Mouse (Mus musculus): ENCODE data around the gene Spata7.
"Not testable (repeated sequence)": the region's sequence is repeated elsewhere in the genome, so short reads cannot be mapped to it uniquely, and the experiment has no call there.

Gene Spata7

GRCm38 (mm10) chr12:98627392-98628259 lies at the start of gene Spata7:
Gene Spata7 (plus strand): TSS chr12:98628157.
- peak; percentile 84 to 85 for DNase-seq

- DNase-seq, result peak; percentile 56 to 64
These were observed 42.7 kb upstream of the Spata7 start for GRCm38 (mm10) chr12:98585302-98585701.

GRCm38 (mm10) chr12:98588573-98588972 lies 39.4 kb upstream of the Spata7 start:
- no peak for DNase-seq

- DNase-seq, result no peak
These were observed 36.9 kb upstream of the Spata7 start for GRCm38 (mm10) chr12:98591016-98591415.

- no peak for DNase-seq
These were observed 27.1 kb upstream of the Spata7 start for GRCm38 (mm10) chr12:98600861-98601260.

GRCm38 (mm10) chr12:98602114-98602513 lies 25.8 kb upstream of the Spata7 start:
- DNase-seq, result peak in 1 of 2 experiments; percentile 10

GRCm38 (mm10) chr12:98605264-98605663 lies 22.7 kb upstream of the Spata7 start:
- no peak for DNase-seq

- DNase-seq, result peak; percentile 28 to 30
These were observed 21.2 kb upstream of the Spata7 start for GRCm38 (mm10) chr12:98606595-98607290.

- no peak for DNase-seq
These were observed 17.6 kb upstream of the Spata7 start for GRCm38 (mm10) chr12:98610341-98610740.

- DNase-seq, result no peak
These were observed 12.9 kb upstream of the Spata7 start for GRCm38 (mm10) chr12:98614910-98615508.

GRCm38 (mm10) chr12:98615746-98616145 lies 12.2 kb upstream of the Spata7 start:
- DNase-seq, result no peak

- no peak for DNase-seq
These were observed 8.5 kb upstream of the Spata7 start for GRCm38 (mm10) chr12:98619496-98619895.

GRCm38 (mm10) chr12:98620922-98621321 lies 7.0 kb upstream of the Spata7 start:
- peak; percentile 12 to 25 for DNase-seq

- DNase-seq, result not testable (repeated sequence)
These were observed 4.7 kb upstream of the Spata7 start for GRCm38 (mm10) chr12:98623266-98623665.

GRCm38 (mm10) chr12:98628260-98628970 lies 458 bp downstream of the Spata7 start:
- DNase-seq, result no peak

GRCm38 (mm10) chr12:98644852-98645251 lies 16.9 kb downstream of the Spata7 start:
- no peak for DNase-seq

GRCm38 (mm10) chr12:98656873-98657272 lies 28.9 kb downstream of the Spata7 start:
- DNase-seq, result no peak

- DNase-seq, result no peak
These were observed 34.7 kb downstream of the Spata7 start for GRCm38 (mm10) chr12:98662617-98663016.

GRCm38 (mm10) chr12:98668132-98668814 lies 40.3 kb downstream of the Spata7 start:
- peak; percentile 53 to 64 for DNase-seq

- DNase-seq, result no peak
These were observed 41.1 kb downstream of the Spata7 start for GRCm38 (mm10) chr12:98669086-98669485.

- peak; percentile 88 to 90 for DNase-seq
These were observed 41.9 kb downstream of the Spata7 start for GRCm38 (mm10) chr12:98669864-98670263.

- DNase-seq, result no peak
These were observed 42.5 kb downstream of the Spata7 start for GRCm38 (mm10) chr12:98670429-98670828.

Data from cerebellum, adult 18-20 months (tissue).